Mouse (Mus musculus): ENCODE measurements around the gene Ankrd54.
A peak's percentile ranks its signal among the peaks of the same experiment; 100 is the strongest.

Gene Ankrd54

DNA sequence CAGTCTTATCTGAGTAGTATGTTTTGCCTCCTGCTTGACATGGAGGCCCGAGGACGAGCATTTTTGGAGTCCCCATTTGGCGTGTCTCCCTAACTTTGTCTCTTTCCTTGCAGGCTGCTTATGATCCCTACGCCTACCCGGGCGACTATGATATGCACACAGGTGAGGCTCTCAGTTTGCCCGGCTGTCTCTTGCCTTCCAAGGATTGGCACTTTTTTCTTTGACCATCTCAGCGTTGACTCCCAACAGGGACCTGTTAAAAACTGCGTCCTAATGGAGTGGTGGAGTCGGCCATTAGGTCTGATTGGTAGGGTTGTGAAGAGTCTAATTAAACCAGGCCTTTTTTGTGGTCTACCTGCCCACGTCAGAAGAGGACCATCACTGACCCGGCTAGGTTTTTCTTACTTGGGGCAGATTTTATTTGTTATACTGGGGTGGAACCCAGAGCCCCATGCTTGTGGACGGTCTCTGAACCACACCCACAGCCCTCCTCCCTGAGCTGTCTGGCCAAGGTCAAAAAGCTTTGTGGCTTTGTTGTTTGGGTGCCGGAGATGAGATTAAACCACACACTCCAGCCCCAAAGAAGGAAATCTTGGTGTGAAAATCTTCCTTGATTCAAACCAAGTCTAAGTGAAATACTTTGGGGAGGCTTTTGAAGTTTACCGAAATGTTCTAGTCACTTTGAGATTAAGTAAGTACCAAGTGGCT lies 13.1 kb upstream of the Ankrd54 start:
- DNase-seq (ENCODE audit: extremely low spot score, low read depth, low spot score): no peak

DNA sequence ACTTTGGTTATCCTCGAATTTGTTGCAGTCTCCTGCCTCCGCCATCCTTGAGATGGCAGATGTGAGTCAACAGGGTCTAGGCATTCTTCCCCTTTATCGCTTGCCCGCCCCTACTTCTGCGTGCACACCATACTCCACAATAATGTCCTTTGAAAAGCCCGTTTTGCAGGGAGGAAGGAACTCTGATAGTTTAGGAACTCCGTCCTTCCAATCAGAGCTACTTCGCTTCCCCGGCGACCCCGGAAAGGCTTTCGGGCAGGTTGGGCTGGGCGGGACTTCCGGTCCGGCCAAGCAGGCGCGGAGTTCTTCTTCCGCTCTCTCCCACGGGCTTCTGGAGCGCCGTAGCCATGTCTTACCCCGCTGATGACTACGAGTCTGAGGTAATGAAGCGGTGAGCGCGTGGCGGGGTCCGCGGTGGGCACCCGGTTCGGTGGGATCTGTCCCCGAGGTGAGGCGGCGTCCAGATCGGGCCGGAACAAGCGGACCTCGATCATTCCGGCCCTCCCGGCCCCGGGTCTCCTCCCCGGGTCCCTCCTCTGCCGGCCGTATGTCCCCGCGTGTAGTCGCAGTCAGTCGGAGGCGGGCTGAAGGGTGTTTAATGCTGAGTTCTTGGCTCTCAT lies 12.3 kb upstream of the Ankrd54 start, which contains the start of gene Eif3l:
Gene Eif3l, plus strand, starts transcription at position 267 of the 620 bp plus-strand sequence.
- DNase-seq (ENCODE audit: extremely low spot score, low read depth, low spot score): peak; percentile 72

DNA sequence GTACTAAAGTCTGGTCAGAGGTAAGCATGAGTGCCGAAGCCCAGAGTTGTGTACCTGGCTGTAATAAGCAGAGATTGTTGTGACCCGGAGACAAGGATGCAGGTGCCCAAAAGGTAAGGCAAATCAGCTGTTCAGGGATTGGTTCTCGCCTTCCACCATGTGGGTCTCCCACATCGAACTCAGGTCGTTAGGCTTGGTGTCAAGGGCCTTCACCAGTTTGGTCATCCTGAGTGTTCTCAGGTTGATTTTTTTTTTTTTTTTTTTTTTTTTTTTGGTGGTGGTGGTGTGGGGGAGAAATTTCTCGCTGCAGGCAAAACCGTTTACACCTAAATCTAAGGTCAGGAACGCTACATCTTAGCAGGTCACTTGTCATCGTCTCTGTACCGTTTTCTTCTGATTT lies 11.8 kb upstream of the Ankrd54 start:
- DNase-seq (ENCODE audit: extremely low spot score, low read depth, low spot score): no peak

DNA sequence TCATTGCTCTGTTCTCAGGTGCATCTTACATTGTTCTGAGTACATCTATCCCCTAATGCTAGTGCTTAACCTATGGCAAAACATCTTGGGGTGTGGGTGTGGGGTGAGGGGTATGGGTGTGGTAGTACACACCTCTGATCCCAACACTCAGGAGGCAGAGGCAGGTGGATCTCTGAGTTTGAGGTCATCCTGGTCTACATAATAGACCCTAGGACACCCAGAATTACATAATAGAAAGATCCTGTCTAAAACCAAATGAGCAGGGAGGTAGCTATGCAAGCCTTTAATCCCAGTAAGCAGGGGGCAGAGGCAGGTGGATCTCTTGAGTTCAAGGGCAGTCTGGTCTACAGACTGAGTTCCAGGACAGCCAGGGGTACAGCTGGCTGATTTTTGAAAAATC lies 11.1 kb upstream of the Ankrd54 start:
- no peak for DNase-seq (ENCODE audit: extremely low spot score, low read depth, low spot score)

DNA sequence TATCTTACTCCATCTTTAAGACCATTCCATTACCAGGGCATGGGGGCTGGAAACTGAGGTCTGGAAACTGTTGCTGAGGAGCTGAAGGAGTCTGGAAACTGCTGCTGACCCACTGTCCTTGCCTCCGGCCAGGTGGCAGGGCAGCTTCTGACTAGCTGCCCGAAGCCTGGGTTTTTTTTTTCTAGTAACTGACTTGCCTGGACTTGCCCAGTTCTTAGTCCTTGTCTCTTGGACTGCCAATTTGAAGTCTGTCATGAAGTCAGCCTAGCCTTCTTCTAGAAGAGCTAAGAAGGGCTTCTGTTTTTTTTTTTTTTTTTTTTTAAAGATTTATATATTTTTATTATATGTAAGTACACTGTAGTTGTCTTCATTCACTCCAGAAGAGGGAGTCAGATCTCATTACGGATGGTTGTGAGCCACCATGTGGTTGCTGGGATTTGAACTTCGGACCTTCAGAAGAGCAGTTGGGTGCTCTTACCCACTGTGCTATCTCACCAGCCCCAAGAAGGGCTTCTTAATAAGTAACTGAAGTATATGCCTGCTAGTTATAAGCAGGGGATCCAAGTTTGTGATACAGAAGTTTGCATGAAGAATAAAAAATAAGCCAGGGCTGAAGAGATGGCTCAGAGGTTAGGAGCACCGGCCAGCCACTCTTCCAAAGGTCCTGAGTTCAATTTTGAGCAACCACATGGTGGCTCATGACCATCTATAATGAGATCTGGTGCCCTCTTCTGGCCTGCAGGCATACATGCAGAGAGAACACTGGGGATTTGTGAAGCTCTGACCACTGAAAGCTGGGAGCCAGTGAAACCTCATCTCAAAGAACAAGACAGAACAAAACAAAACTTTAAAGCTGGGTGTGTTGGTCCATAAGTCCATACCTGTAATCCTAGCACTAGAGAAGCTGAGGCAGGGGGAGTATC lies 8.7 kb upstream of the Ankrd54 start:
- DNase-seq (ENCODE audit: extremely low spot score, low read depth, low spot score): no peak

DNA sequence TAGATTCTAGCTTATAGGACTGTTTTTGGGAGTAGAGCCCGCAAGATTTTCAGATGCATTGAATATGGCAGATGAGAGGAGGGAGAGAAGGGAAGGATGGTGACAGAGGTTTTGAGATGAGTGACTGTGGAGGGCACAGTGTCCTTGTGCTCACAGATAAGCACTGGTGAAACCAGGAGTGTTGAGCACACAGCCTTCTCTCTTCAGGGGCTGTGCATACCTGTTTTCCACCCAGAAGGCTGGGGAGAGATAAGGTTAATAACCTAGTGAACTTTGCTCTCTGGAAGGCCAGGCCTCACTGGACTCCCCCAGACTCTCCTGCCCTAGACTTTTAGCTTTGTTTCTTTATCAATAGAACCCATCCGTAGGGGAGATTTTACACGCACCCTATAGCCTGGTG lies 5.7 kb upstream of the Ankrd54 start:
- no peak for DNase-seq (ENCODE audit: extremely low spot score, low read depth, low spot score)

DNA sequence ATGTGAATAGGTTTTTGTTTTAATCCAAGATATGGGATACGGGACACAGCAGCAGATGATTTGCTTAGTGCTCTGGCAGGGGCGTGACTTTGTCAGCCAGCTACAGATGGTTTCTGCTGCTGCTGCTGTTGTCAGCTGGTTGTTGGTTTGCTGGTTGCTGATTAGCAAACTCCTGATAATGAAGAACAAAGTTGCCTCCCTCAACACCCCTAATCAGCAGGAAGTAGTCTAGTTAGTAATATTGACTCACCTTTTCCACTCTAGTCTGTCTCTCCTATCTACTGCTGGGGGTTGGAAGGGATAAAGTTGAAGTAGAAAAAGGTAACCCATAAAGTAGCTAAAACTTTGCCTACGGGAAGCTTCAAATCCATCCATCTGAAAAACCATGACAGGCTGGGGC lies 4.9 kb upstream of the Ankrd54 start:
- no peak for DNase-seq (ENCODE audit: extremely low spot score, low read depth, low spot score)

DNA sequence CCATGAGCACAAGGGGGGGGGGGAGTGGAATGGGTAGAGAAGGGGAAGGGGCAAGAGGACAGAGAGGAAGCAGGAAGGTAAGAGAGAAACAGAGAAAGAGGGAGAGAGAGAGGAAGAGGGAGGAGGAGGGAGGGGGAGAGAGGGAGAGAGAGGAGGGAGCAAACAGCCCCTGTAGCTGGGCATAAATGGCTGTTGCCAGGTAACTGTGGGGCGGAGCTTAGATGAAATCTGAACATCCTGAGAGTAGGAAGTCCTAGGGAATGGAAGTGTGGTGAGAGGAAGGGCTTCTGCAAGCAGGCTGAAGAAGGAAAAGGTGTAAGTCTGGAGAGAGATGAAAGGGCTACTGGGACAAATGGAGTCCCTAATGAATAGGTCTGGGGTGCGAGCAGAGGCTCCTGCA lies 3.6 kb upstream of the Ankrd54 start:
- no peak for DNase-seq (ENCODE audit: extremely low spot score, low read depth, low spot score)

DNA sequence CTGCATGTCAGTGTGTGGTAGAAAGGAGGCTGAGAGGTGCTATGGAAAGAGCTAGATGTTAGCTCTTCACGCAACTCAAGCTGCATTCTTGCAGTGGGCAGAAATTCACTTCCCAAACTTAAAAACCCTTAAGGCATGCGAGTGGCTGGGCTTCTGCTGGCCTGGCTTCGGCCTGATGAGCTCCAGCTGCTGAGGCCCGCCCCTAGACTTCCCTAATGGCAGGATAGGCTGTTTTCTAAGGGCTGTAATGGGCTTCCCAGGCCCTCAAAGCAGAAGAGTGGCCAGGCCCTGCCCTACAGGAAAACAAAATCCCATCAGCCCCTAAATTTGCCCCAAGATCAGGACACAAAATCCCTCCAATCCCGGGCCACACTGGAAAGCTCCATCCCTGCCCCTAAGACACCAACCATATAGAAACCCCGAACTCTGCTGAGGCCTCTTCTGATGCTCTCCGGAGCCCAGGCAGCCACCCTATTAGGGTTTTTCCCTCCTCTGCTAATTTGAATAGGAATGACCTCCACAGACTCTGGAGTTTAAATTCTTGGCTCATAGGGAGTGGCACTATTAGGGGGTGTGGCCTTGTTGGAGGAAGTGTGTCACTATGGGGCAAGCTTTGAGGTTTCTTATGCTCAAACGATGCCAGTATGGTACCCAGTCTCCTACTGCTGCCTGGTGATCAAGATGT lies 2.5 kb upstream of the Ankrd54 start:
- no peak for DNase-seq (ENCODE audit: extremely low spot score, low read depth, low spot score)

DNA sequence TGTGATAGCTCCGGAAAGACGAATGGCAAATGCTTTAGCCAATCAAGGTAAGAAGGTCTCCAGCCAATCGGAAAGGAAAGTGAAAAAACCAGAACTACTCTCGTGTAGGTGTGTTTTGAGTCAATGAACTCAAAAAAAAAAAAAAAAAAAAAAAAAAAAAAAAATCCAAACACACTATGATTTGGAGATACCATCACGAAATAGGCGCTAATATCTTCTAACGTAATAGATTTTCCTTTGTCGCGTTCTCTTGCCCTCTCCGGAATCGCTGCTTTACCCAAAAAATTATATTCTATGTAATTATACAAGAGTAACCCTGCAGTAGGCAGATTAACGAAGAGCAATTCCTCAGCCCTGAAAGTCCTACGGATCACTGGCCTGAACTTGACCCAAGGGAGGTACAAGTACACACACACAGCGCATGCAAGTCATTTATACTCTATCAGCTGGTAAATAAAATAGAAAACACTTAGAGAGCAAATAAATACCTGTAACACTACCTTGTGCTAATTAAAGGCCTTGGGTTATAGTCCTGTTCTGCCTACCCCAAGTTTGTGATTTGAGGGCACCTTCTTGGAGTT lies 557 bp upstream of the Ankrd54 start:
- no peak for DNase-seq (ENCODE audit: extremely low spot score, low read depth, low spot score)

DNA sequence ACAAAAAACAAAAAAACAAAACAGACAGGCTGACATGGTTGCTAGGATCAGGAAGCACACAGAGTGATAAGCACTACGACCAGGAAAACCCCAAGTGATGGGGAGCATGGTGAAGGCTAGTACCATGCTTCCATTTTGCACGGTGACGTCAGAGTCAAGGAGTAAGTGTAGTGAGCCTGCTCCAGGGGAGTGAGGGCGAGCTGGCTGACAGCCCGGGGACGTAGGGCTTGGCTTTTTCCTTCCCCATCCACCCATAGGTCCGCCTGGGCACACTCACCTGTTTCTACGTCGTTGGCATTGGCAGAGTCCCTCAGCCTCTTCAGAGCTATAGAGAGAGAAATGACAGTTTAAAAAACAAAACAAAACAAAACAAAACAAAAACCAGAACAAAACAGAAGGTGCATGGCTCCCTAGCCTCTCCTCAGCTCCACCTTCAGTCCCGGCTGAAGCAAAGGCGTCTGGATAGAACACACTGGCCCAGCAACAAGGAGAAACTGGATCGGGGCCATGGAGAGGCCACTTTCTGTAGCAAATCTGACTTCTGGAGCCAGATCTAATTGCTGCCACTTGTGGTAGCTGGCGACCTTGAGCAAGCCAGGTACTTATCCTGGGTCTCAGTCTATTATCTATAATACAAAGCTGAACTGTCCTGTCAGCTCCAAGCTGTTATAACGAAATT lies 1.7 kb downstream of the Ankrd54 start:
- DNase-seq (ENCODE audit: extremely low spot score, low read depth, low spot score): no peak

DNA sequence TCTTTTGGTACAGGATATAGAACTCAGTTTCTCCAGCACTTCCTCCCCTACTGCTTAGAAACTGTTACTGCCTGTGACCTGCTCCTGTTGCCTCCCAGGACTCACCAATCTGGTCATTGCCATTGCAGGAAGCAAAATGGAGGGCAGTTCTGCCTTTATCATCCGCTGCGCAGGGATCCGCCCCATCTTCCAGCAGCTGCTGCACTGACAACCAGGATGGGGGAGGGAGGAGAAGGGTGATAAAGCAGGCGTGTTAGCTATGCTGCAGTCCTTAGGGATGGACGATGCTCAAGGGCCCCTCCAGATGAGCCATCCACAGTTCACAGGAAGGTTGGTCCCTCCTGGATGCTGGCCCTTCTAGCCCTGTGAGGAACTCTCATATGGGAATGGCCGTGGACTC lies 4.8 kb downstream of the Ankrd54 start:
- DNase-seq (ENCODE audit: extremely low spot score, low read depth, low spot score): no peak

DNA sequence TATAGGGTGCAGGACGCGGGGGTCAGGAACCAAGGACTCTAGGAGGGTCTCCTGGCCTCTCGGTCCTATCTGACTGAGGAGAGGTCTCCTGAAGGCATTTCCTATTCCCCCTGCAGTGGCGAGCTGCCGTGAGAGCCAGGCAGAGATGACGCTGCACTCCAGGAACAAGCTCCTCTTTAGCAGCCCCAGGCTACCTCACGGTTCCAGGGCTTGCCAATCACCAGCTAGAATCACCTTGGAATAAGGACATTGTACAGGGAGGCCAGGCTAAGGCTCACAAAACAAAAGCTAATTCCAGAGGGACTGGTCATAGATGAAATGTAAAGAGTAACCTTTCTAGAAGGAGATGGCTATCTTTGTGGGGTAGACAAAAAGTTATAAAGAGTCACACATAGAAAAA lies 6.1 kb downstream of the Ankrd54 start:
- DNase-seq (ENCODE audit: extremely low spot score, low read depth, low spot score): no peak

DNA sequence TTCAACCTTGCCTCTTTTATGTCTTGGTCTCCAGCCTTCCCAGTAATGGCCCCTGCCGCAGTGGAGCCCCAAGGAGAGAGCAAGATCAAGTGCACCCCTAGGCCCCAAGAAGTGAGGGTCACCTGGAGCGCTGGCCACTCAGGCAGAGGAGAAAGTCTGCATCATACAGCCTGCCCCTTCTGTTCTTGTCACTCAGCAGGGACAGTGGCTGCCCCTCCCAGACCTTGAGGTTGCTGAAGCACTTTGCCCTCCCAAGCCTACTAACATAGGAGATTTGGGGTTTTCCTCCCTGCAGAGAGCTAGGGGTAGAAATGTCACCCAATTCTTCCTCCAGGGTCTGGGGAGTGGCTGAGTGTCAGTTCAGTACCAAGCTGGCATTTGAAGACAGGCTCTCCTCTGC lies 10.3 kb downstream of the Ankrd54 start:
- DNase-seq (ENCODE audit: extremely low spot score, low read depth, low spot score): no peak

DNA sequence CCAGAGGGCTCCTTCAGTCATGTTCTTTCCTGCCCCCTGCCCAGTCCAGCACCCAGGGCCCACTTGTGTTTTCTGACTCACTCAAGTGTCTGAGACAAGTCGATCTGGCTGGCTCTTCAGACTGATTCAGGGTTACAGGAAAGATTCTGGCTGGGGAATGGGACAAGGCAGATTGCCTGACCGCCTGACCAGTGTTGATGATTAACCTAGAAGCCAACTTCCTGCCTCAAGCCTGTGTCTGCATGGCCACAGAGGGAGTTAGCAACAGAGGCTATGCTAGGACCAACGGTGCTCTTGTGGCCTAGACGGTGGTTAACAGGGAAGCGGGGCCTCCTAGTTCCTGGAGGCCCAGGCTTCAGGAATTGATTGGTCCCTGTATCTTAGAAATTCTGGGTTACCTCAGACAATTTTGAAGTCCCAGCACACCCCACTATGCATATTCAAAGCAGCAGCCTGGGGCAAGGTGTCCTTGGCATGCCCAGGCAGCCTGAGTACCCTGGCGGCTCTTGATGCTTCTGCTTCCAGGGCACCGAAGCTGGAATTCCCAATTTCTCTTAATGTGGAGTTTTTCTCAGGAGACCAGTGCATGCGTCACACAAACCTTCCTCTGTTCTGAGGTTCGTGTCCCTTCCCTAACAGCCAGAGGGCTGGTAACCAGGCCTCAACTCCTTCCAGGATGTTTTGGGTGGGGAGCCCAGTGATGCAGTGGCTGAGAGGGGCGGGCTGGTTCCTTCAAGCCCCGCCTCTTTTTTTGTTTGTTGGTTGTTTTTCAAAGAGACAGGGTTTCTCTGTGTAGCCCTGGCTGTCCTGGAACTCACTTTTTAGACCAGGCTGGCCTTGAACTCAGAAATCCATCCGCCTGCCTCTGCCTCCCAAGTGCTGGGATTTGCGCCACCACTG lies 11.0 kb downstream of the Ankrd54 start:
- DNase-seq (ENCODE audit: extremely low spot score, low read depth, low spot score): no peak

DNA sequence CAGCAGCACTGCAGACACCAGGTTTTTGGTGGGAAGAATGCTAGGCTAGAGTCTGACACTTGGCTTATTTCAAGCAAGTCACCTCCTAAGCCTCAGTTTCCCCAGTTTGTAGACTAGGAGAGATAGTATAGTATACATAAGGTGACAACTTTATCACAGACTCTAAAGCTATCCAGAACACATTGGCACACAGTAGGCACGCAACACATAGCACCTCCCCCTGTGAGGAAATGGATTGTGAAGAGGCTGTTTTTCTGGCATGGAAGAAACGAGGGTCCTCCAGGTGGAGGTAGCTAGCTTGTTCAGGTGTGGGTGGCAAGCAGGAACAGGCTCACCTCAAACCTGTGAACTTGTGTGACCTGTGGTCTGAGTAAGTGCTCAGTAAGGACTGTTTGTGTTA lies 11.7 kb downstream of the Ankrd54 start:
- DNase-seq (ENCODE audit: extremely low spot score, low read depth, low spot score): no peak

DNA sequence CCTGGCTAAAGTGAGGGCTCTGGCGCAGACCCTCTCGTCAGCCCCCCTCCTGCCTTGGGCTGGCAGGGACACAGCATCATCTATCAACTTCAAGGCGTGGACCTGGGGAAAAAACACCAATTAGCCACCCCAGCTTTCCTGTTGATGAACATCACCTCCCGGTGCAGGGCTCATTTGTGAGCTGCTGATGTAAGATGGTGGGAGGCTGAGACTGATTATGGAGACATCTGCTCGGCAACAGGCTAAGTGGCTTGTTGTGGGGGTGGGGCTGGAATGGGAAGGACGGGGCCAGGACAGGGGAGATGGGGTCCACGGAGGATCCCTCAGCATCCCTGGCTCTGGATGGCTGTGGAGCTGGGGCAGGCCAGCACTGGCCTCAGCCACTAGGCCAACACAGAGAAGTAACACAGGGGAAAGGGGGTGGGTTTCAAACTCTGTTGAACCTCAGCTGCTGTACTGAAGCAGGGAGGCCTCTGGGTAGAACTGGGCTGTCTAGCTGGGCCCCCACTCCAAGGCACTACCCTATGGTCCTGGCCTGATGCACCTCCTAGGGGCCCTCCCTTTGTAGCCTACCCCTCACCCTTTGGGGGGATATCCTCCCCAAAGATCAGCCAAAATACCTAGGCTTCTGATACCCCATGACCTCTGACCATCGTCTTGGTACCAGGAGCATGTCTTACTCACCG lies 12.4 kb downstream of the Ankrd54 start:
- DNase-seq (ENCODE audit: extremely low spot score, low read depth, low spot score): no peak

DNA sequence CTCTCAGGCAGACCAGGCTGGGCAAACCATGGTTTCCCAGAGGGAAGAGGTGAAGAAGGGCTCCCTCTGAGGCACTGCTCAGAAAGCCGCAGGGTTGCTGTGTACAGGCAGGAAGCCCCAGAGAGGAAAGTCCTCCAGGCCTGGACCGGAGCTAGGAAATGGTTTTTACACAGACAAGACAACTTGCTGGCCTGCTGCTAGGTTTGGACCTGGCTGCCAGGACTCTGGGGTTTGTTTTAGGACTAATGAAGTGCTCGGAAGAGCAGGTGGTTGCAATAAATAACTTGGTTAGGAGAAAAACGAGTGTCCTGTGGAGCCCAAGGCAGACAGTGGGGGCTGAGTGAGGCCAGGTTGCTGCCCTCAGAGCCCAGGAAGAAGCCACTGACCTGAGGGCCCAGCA lies 14.5 kb downstream of the Ankrd54 start:
- DNase-seq (ENCODE audit: extremely low spot score, low read depth, low spot score): no peak

DNA sequence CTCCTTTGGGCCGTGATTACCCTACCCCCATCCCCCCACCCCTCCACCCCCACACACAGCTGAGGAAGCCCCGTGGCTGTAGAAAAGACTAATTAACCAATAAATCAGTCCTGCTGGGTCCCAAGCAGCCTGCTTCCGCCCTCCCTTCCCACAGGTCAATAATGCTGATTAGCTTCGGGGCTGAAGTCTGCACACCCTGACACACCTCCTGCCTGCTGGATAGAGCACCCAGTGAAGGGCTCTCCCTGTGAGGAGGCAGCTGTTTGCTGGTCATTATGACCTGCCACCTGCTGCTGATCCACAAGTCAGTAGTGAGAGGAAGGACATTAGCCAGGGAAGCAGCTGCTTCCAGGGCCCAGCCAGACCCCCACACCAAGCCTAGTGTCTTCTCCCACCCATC lies 17.9 kb downstream of the Ankrd54 start:
- DNase-seq (ENCODE audit: extremely low spot score, low read depth, low spot score): no peak
